Comparison of ENCODE assay signal across 8 mouse cellular contexts in genomic region chr10:70599925-70600305, GRCm38 (mm10). TPM values are rescaled to one million over a fixed set of nuclear protein-coding genes. Genes with fewer than 3 reads are reported as not detected.
DNase-seq lines count a peak whose midpoint lies in the region; ATAC-seq and TF ChIP-seq lines count a peak whose summit lies in the region.

No protein-coding gene starts in this region.

- H3K27ac ChIP-seq in gastrocnemius, adult 2 months, result no peak overlapping the region
- no peak overlapping the region for H3K27ac ChIP-seq in thymus, adult 2 months (ENCODE audit: control insufficient read depth, insufficient read depth, low read length)
- no peak overlapping the region for H3K27ac ChIP-seq in limb, embryonic 12.5 days
- H3K27ac ChIP-seq in stomach, postnatal 0 days (replicated peaks), result no peak overlapping the region

- H3K36me3 ChIP-seq in thymus, adult 2 months (ENCODE audit: control insufficient read depth, insufficient read depth, low read length), result no peaks in the 10 kb centered on the region
- H3K36me3 ChIP-seq in limb, embryonic 12.5 days, result no peaks in the 10 kb centered on the region
- no peaks in the 10 kb centered on the region for H3K36me3 ChIP-seq in stomach, postnatal 0 days (ENCODE audit: control insufficient read depth, insufficient read depth, low read length)

- no peak for TF ChIP-seq POLR2A in thymus, adult 2 months (IDR thresholded peaks at IDR 0.05; ENCODE audit: control insufficient read depth, extremely low read depth, insufficient read depth, low read length, poor library complexity)

- intact Hi-C loops in gastrocnemius, adult 2 months (cut with DNase I), result loop anchor here (5.0 kb wide), 1 partner anchor 212 kb away; no protein-coding TSS in a partner anchor
- intact Hi-C loops in gastrocnemius, postnatal 36 days (cut with DNase I), result loop anchor here (10.0 kb wide), 1 partner anchor 215 kb away; no protein-coding TSS in a partner anchor

- no peaks in the 10 kb centered on the region for H3K9me3 ChIP-seq in limb, embryonic 12.5 days
- no peaks in the 10 kb centered on the region for H3K9me3 ChIP-seq in stomach, postnatal 0 days (ENCODE audit: control insufficient read depth, low read length)

- peak overlapping the region; percentile 78 for H3K4me3 ChIP-seq in gastrocnemius, adult 2 months
- H3K4me3 ChIP-seq in thymus, adult 2 months (ENCODE audit: control insufficient read depth, insufficient read depth, low read length), result peak overlapping the region; percentile 27
- H3K4me3 ChIP-seq in limb, embryonic 12.5 days (replicated peaks), result peak overlapping the region; percentile 69
- H3K4me3 ChIP-seq in stomach, postnatal 0 days (ENCODE audit: low read depth, low read length), result peak overlapping the region; percentile 60

- TF ChIP-seq CTCF in gastrocnemius, adult 2 months (IDR thresholded peaks at IDR 0.05), result no peak
- no peak for TF ChIP-seq CTCF in thymus, adult 2 months (IDR thresholded peaks at IDR 0.05; ENCODE audit: borderline replicate concordance, control insufficient read depth, extremely low read depth, insufficient read depth, low read length, poor library complexity)
- no peak for TF ChIP-seq CTCF in stomach, postnatal 0 days (IDR thresholded peaks at IDR 0.05; ENCODE audit: low read depth)

- H3K4me1 ChIP-seq in thymus, adult 2 months (replicated peaks; ENCODE audit: control insufficient read depth, insufficient read depth, low read length), result peaks cover 7% of the 10 kb centered on the region; the same call in 1 of the 2 replicates
- peaks cover 12% of the 10 kb centered on the region; the same call in 1 of the 2 replicates for H3K4me1 ChIP-seq in limb, embryonic 12.5 days (replicated peaks)
- no peaks in the 10 kb centered on the region for H3K4me1 ChIP-seq in stomach, postnatal 0 days (replicated peaks; ENCODE audit: control insufficient read depth, insufficient read depth)

- WGBS in thymus, adult 2 months, result 4% methylated on average over 28 of the region's 28 CpGs
- under 1% methylated on average over 28 of the region's 28 CpGs for WGBS in limb, embryonic 12.5 days
- WGBS in stomach, postnatal 0 days, result 1% methylated on average over 24 of the region's 28 CpGs

- peak overlapping the region; percentile 54 for H3K9ac ChIP-seq in limb, embryonic 12.5 days (replicated peaks)
- H3K9ac ChIP-seq in stomach, postnatal 0 days (ENCODE audit: low read length), result no peak overlapping the region

- ATAC-seq in limb, embryonic 12.5 days (ENCODE audit: insufficient number of reproducible peaks, insufficient read depth, low FRiP score, low TSS enrichment, low read depth), result 0 out of 2 replicates have a peak, but pooled peaks have one; percentile 18
- ATAC-seq in stomach, postnatal 0 days (ENCODE audit: low FRiP score, low TSS enrichment), result 0 out of 2 replicates have a peak, but pooled peaks have one; percentile 2

- H3K4me2 ChIP-seq in limb, embryonic 12.5 days, result peak overlapping the region; percentile 95
- peak overlapping the region; percentile 91 for H3K4me2 ChIP-seq in stomach, postnatal 0 days (replicated peaks; ENCODE audit: low read depth)

- H3K27me3 ChIP-seq in thymus, adult 2 months (ENCODE audit: control insufficient read depth, insufficient read depth, low read length), result peaks cover 9% of the 10 kb centered on the region; the same call in 1 of the 2 replicates
- peaks cover 31% of the 10 kb centered on the region for H3K27me3 ChIP-seq in limb, embryonic 12.5 days
- H3K27me3 ChIP-seq in stomach, postnatal 0 days (ENCODE audit: control insufficient read depth, insufficient read depth, low read length), result peaks cover 7% of the 10 kb centered on the region; the same call in 1 of the 2 replicates

- DNase-seq in gastrocnemius, adult 2 months, result no peak
- no peak for DNase-seq in gastrocnemius, postnatal 36 days
- DNase-seq in thymus, adult 2 months, result no peak
- DNase-seq in thymus, adult 18-20 months, result no peak
- peak; percentile 13 for DNase-seq in stomach, postnatal 0 days (ENCODE audit: low spot score)
- no peak for DNase-seq in cerebellum, adult 9-11 months
- DNase-seq in layer of hippocampus, postnatal 14 days (ENCODE audit: low spot score in 2 of 2), result no peak

- no peak for TF ChIP-seq EP300 in stomach, postnatal 0 days (optimal IDR thresholded peaks at IDR 0.05)

RNA-seq across cellular contexts. Expression of gene Phyhipl, which starts 55.9 kb away (rescaled TPM):
- not detected for total RNA-seq in gastrocnemius, adult 2 months (2021)
- total RNA-seq in gastrocnemius, postnatal 36 days (2021), result not detected
- polyA plus RNA-seq in thymus, adult 2 months (2012; rRNA removed), result 0.28 TPM in 1 of 2 replicates, not detected in the other
- 3.0 and 4.1 TPM in 2 replicates for polyA plus RNA-seq in limb, embryonic 12.5 days (2016; fragmentation: Nextera tagmentation; extraction: Ambion mirVana)
- 3.5 and 4.2 TPM in 2 replicates for polyA plus RNA-seq in stomach, postnatal 0 days (2015; fragmentation: Nextera tagmentation; extraction: Ambion mirVana)
- total RNA-seq in layer of hippocampus, postnatal 14 days (2021), result 100 to 1,000 TPM; 193 to 208 TPM

Comparison
In these comparisons a context has a peak if more than half of its experiments do, and no peak if none do; other contexts are left out.
1. H3K4me3 ChIP-seq: peak in every context shown above with its lines; median percentile 78 in gastrocnemius, adult 2 months; 69 in limb, embryonic 12.5 days; 60 in stomach, postnatal 0 days; 27 in thymus, adult 2 months.
2. RNA of gene Phyhipl, which starts 55.9 kb away (total RNA-seq): 193 to 208 TPM in layer of hippocampus, postnatal 14 days; not detected in gastrocnemius, adult 2 months and not detected in gastrocnemius, postnatal 36 days; every median in the first group is over 100 times any median in the second.